Mouse (Mus musculus) cerebellum, postnatal 36 days (tissue): ENCODE data around the gene Snorc.

ENCODE experiments used
- DNase-seq, 2 experiments: peaks; one replicate each; pipeline ENCODE4 v3.0.0; 2021 to 2022; ENCODE audit warnings: mixed read lengths in 2 of 2

Gene Snorc

DNA sequence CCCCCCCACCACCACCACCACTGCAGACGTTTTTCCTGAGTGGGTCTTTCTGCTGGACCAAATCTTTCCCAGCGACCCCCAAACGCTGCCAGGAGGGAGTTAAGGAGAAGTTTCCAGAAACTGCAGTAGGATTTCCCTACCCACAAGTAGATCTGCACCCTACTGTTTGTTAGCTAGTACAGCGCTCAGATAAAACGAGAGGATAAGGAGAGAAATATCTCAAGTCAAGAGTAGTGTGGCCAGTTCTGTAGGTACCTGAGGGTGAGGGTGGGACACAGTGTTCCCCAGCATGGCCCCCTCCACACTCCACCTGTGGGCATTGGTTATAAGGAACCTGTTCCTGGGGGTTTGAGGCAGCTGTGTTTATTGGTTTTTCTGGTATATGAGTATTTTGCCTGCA, 40.8 kb downstream of the Snorc start:
- DNase-seq: no peak

DNA sequence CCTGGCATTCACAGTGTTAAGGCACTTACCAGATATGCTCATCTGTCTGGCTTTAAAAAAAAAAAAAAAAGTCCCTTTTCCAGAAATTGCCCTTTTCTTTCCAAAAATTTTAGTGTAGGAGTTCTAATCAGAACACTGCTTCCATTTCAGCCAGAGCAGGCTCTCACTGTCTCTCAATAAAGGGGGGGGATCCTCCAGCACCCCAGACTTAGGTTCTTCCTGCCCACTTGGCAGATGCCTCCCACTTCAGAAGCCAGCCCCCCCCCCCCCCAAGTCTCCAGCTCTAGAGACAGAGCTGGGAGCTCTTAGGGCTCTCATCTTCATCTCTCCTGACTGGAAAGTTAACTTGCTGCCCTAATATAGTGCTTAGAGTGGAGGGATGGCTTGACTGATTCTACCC, 50.4 kb downstream of the Snorc start:
- DNase-seq: no peak

DNA sequence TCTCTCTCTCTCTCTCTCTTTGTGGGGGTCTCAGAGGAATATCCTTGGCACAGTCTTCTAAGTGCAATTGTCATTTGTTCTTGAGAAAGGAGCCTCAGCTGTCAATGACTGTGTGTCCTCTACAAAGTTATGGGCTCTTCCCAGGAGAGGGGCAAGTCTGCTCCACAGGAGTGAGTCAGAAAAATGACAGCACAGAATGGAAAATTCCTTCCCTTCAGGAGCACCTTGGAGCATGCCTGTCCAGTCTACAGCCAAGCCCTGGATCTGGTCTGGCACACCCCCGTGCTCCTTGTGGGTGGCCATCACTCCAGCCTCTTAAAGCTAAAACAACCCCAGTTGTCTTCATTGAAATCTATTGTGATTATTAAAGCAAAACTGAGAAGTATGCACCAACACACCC, 51.5 kb downstream of the Snorc start:
- DNase-seq: peak in 1 of 2 experiments; percentile 16

DNA sequence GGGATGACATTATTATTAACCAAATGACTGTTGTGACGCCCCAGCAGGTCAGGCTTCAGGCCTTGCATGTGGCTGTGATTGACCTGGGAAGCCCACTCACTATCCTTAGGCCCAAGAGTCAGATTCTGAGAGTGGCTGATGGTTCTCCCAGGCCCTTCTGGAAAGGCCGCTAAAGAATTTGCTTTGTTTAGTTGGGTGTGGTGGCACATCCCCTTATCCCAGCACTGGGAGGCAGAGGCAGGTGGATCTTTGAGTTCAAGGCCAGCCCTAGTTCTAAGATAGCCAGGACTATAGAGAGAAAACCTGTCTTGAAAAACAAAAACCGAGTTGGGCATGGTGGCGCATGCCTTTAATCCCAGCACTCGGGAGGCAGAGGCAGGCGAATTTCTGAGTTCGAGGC, 55.0 kb downstream of the Snorc start:
- DNase-seq: no peak
